Comparison of ENCODE assay signal across 9 mouse cellular contexts in genomic region chr13:67421207-67421857, GRCm38 (mm10). TPM values are rescaled to one million over a fixed set of nuclear protein-coding genes. Genes with fewer than 3 reads are reported as not detected.
DNase-seq lines count a peak whose midpoint lies in the region; ATAC-seq and TF ChIP-seq lines count a peak whose summit lies in the region.
"Had no signal": no experiment of that assay in that cellular context is flagged by ENCODE, and none has a peak within 500 bp of the region (broad histone marks: within the 10 kb centered on the region; RNA-seq: fewer than 3 reads in every experiment).

Gene Zfp459 (minus strand): TSS chr13:67421418.

- no peaks in the 10 kb centered on the region for H3K36me3 ChIP-seq in heart, embryonic 13.5 days
- H3K36me3 ChIP-seq in kidney, postnatal 0 days (ENCODE audit: insufficient read depth, low read length): no peaks in the 10 kb centered on the region
- H3K36me3 ChIP-seq in liver, embryonic 13.5 days: no peaks in the 10 kb centered on the region
- H3K36me3 ChIP-seq in stomach, embryonic 15.5 days: no peaks in the 10 kb centered on the region
- H3K36me3 ChIP-seq: G1E had no signal

- H3K9ac ChIP-seq in heart, embryonic 13.5 days: peak within 1 kb of the TSS; percentile 79
- peak within 1 kb of the TSS; percentile 51 for H3K9ac ChIP-seq in kidney, postnatal 0 days (ENCODE audit: low read depth, low read length)
- peak within 1 kb of the TSS; percentile 58 for H3K9ac ChIP-seq in liver, embryonic 13.5 days
- H3K9ac ChIP-seq in stomach, embryonic 15.5 days: peak within 1 kb of the TSS; percentile 32; the same call in 1 of the 2 replicates

- peak within 1 kb of the TSS; percentile 93 for H3K4me2 ChIP-seq in heart, embryonic 13.5 days
- peak within 1 kb of the TSS; percentile 84 for H3K4me2 ChIP-seq in kidney, postnatal 0 days (ENCODE audit: low read length)
- H3K4me2 ChIP-seq in liver, embryonic 13.5 days: peak within 1 kb of the TSS; percentile 75
- H3K4me2 ChIP-seq in stomach, embryonic 15.5 days: peak within 1 kb of the TSS; percentile 83

- 2% methylated on average over 22 of the region's 22 CpGs for WGBS in heart, embryonic 13.5 days
- WGBS in kidney, postnatal 0 days: under 1% methylated on average over 22 of the region's 22 CpGs
- WGBS in liver, embryonic 13.5 days (ENCODE audit: insufficient replicate concordance): 2% methylated on average over 22 of the region's 22 CpGs
- 1% methylated on average over 22 of the region's 22 CpGs for WGBS in stomach, embryonic 15.5 days

- no peak within 1 kb of the TSS for H3K27ac ChIP-seq in heart, embryonic 13.5 days (replicated peaks)
- H3K27ac ChIP-seq in kidney, postnatal 0 days: no peak within 1 kb of the TSS
- H3K27ac ChIP-seq in liver, embryonic 13.5 days: no peak within 1 kb of the TSS
- no peak within 1 kb of the TSS; the same call in 1 of the 2 replicates for H3K27ac ChIP-seq in stomach, embryonic 15.5 days

- no peak for TF ChIP-seq CTCF in kidney, postnatal 0 days (IDR thresholded peaks at IDR 0.05; ENCODE audit: low read depth)

- peak; percentile 61 for ATAC-seq in heart, embryonic 13.5 days (ENCODE audit: extremely low read depth, insufficient number of reproducible peaks, low FRiP score, low TSS enrichment)
- ATAC-seq in kidney, postnatal 0 days (replicated peaks; ENCODE audit: low FRiP score, low read depth): peak; percentile 81
- ATAC-seq in liver, embryonic 13.5 days (ENCODE audit: low read depth): peak; percentile 76
- peak; percentile 81 for ATAC-seq in stomach, embryonic 15.5 days (ENCODE audit: insufficient read depth, low FRiP score, low read depth)

- H3K27me3 ChIP-seq in heart, embryonic 13.5 days (replicated peaks): peaks cover 4% of the 10 kb centered on the region; the same call in 1 of the 2 replicates
- no peaks in the 10 kb centered on the region; the same call in 1 of the 2 replicates for H3K27me3 ChIP-seq in kidney, postnatal 0 days (ENCODE audit: insufficient read depth, low read length)
- H3K27me3 ChIP-seq in liver, embryonic 13.5 days: no peaks in the 10 kb centered on the region
- no peaks in the 10 kb centered on the region for H3K27me3 ChIP-seq in stomach, embryonic 15.5 days (replicated peaks)

- DNase-seq in heart, adult 18-20 months: peak; percentile 28 to 48
- DNase-seq in heart, adult 8-10 months (ENCODE audit: low spot score): no peak
- peak; percentile 61 for DNase-seq in embryo, embryonic 10 days (ENCODE audit: low spot score)
- DNase-seq in kidney, postnatal 0 days (ENCODE audit: low spot score): peak; percentile 58
- DNase-seq in liver, embryonic 13.5 days: peak; percentile 27
- peak; percentile 14 to 28 for DNase-seq in natural killer cell, adult 2 months (ENCODE audit: low spot score in 2 of 2)

- H3K9me3 ChIP-seq in heart, embryonic 13.5 days: no peaks in the 10 kb centered on the region
- H3K9me3 ChIP-seq in kidney, postnatal 0 days (replicated peaks; ENCODE audit: low read length): no peaks in the 10 kb centered on the region
- H3K9me3 ChIP-seq in liver, embryonic 13.5 days (replicated peaks): no peaks in the 10 kb centered on the region
- no peaks in the 10 kb centered on the region for H3K9me3 ChIP-seq in stomach, embryonic 15.5 days
- H3K9me3 ChIP-seq: G1E had no signal

- H3K4me1 ChIP-seq in heart, embryonic 13.5 days: peaks cover 7% of the 10 kb centered on the region
- no peaks in the 10 kb centered on the region for H3K4me1 ChIP-seq in kidney, postnatal 0 days (replicated peaks; ENCODE audit: insufficient read depth, low read length)
- H3K4me1 ChIP-seq in liver, embryonic 13.5 days (replicated peaks): peaks cover 9% of the 10 kb centered on the region
- H3K4me1 ChIP-seq in stomach, embryonic 15.5 days: no peaks in the 10 kb centered on the region

- H3K4me3 ChIP-seq in heart, embryonic 13.5 days: peak within 1 kb of the TSS; percentile 75
- H3K4me3 ChIP-seq in kidney, postnatal 0 days (replicated peaks; ENCODE audit: low read depth, low read length): peak within 1 kb of the TSS; percentile 61
- peak within 1 kb of the TSS; percentile 63 for H3K4me3 ChIP-seq in liver, embryonic 13.5 days (replicated peaks)
- H3K4me3 ChIP-seq in stomach, embryonic 15.5 days (replicated peaks): peak within 1 kb of the TSS; percentile 61

RNA-seq across cellular contexts. Expression of gene Zfp459, which starts in this region (rescaled TPM):
- under 1 TPM; 0.42 to 0.57 TPM for total RNA-seq in heart, adult 18-20 months (2021)
- total RNA-seq in heart, adult 8-10 months (2022): 1 to 10 TPM in 1 of 4 experiments, under 1 TPM in 3; 0.29 to 1.2 (median 0.75) TPM
- polyA plus RNA-seq in heart, embryonic 13.5 days (2015; fragmentation: Nextera tagmentation; extraction: Ambion mirVana): 0.28 and 0.31 TPM in 2 replicates
- 1.1 and 1.4 TPM in 2 replicates for polyA plus RNA-seq in kidney, postnatal 0 days (2015; fragmentation: Nextera tagmentation; extraction: Ambion mirVana)
- polyA plus RNA-seq in liver, embryonic 13.5 days (2015; fragmentation: Nextera tagmentation; extraction: Ambion mirVana): 0.13 and 0.18 TPM in 2 replicates
- 0.90 and 1.1 TPM in 2 replicates for polyA plus RNA-seq in stomach, embryonic 15.5 days (2015; fragmentation: Nextera tagmentation; extraction: Ambion mirVana)
- polyA plus RNA-seq: G1E had no signal

Comparison
In these comparisons a context has a peak if more than half of its experiments do, and no peak if none do; other contexts are left out.
1. Peak in DNase-seq in heart, adult 18-20 months; RNA of the gene not detected or under 1 TPM.
2. Peak in ATAC-seq, H3K4me3 ChIP-seq, H3K9ac ChIP-seq and H3K4me2 ChIP-seq in heart, embryonic 13.5 days; RNA of the gene not detected or under 1 TPM.
3. Peak in DNase-seq, ATAC-seq, H3K4me3 ChIP-seq, H3K9ac ChIP-seq and H3K4me2 ChIP-seq in liver, embryonic 13.5 days; RNA of the gene not detected or under 1 TPM.